Mouse (Mus musculus): ENCODE measurements around the gene Sdk1.

- no peak for TF ChIP-seq GATA1 (IDR thresholded peaks at IDR 0.05; ENCODE audit: borderline replicate concordance, low read length)
- TF ChIP-seq FLI1 (IDR thresholded peaks at IDR 0.05; ENCODE audit: low read length) = no peak
Measured at GRCm38 (mm10) chr5:142229811-142230205, 988.5 kb downstream of the Sdk1 start.

Measured in megakaryocyte, embryonic 14.5 days (primary cell).